Mouse (Mus musculus): Measurements from ENCODE around the gene Olfr715. TPM values are rescaled to one million over a fixed set of nuclear protein-coding genes. Genes with fewer than 3 reads are reported as not detected.
"Not testable (repeated sequence)": the region's sequence is repeated elsewhere in the genome, so short reads cannot be mapped to it uniquely, and the experiment has no call there.

Gene Olfr715
- not detected in 2 replicates for polyA plus RNA-seq (2015; fragmentation: Nextera tagmentation; extraction: Ambion mirVana)

- not testable (repeated sequence) for H3K9ac ChIP-seq; H3K27me3 ChIP-seq; H3K27ac ChIP-seq; H3K4me2 ChIP-seq; H3K36me3 ChIP-seq; H3K4me3 ChIP-seq (replicated peaks); H3K9me3 ChIP-seq (replicated peaks); H3K4me1 ChIP-seq; ATAC-seq (replicated peaks; ENCODE audit: low FRiP score)
- 87% methylated on average over 2 of the region's 3 CpGs for WGBS
Measured at GRCm38 (mm10) chr7:107130983-107131382, at the start of gene Olfr715. Olfr715 (minus strand) TSS chr7:107131083.

- Histone ChIP-seq H3K27me3 (no peaks in the 10 kb centered on the region), H3K36me3 (no peaks in the 10 kb centered on the region), H3K4me1 (no peaks in the 10 kb centered on the region), H3K9me3 (replicated peaks) (no peaks in the 10 kb centered on the region), H3K4me3 (replicated peaks) (no peak overlapping the region), H3K9ac (no peak overlapping the region), H3K27ac (no peak overlapping the region), H3K4me2 (no peak overlapping the region)
- no peak for ATAC-seq (replicated peaks; ENCODE audit: low FRiP score)
- 35% methylated on average over 2 of the region's 2 CpGs for WGBS
Measured at GRCm38 (mm10) chr7:107180406-107180805, 49.5 kb upstream of the Olfr715 start.

- H3K9ac ChIP-seq, result no peak within 1 kb of the TSS
- no peaks in the 10 kb centered on the region for H3K9me3 ChIP-seq (replicated peaks)
- no peak within 1 kb of the TSS for H3K27ac ChIP-seq
- no peaks in the 10 kb centered on the region for H3K27me3 ChIP-seq
- H3K36me3 ChIP-seq, result no peaks in the 10 kb centered on the region
- ATAC-seq (replicated peaks; ENCODE audit: low FRiP score), result no peak
- H3K4me3 ChIP-seq (replicated peaks), result no peak within 1 kb of the TSS
- 85% methylated on average over 10 of the region's 10 CpGs for WGBS
- no peaks in the 10 kb centered on the region for H3K4me1 ChIP-seq
- no peak within 1 kb of the TSS for H3K4me2 ChIP-seq
Measured at GRCm38 (mm10) chr7:107166690-107167089, 35.8 kb upstream of the Olfr715 start, which contains the start of gene Nlrp14. Nlrp14 (plus strand) TSS chr7:107166990.

GRCm38 (mm10) chr7:107138027-107138426, 7.1 kb upstream of the Olfr715 start, which contains the start of gene Olfr716:
Olfr716 (plus strand) TSS chr7:107138327.
- not testable (repeated sequence) for H3K4me3 ChIP-seq (replicated peaks); H3K27ac ChIP-seq; H3K9ac ChIP-seq; H3K36me3 ChIP-seq; H3K27me3 ChIP-seq; H3K4me2 ChIP-seq; H3K9me3 ChIP-seq (replicated peaks); ATAC-seq (replicated peaks; ENCODE audit: low FRiP score); H3K4me1 ChIP-seq
- WGBS, result 75% methylated on average over 2 of the region's 2 CpGs

- not testable (repeated sequence) for H3K27ac ChIP-seq; H3K27me3 ChIP-seq; H3K36me3 ChIP-seq; ATAC-seq (replicated peaks; ENCODE audit: low FRiP score); H3K9ac ChIP-seq; H3K9me3 ChIP-seq (replicated peaks); H3K4me2 ChIP-seq; H3K4me3 ChIP-seq (replicated peaks); H3K4me1 ChIP-seq
- 87% methylated on average over 2 of the region's 2 CpGs for WGBS
Measured at GRCm38 (mm10) chr7:107110269-107110668, 20.6 kb downstream of the Olfr715 start, which contains the start of gene Olfr715b. Olfr715b (minus strand) TSS chr7:107110369.

- no peak for ATAC-seq (replicated peaks; ENCODE audit: low FRiP score)
- H3K27ac ChIP-seq, result no peak within 1 kb of the TSS
- H3K4me1 ChIP-seq, result no peaks in the 10 kb centered on the region
- 51% methylated on average over 1 of the region's 1 CpGs for WGBS
- H3K4me3 ChIP-seq (replicated peaks), result no peak within 1 kb of the TSS
- H3K36me3 ChIP-seq, result no peaks in the 10 kb centered on the region
- H3K27me3 ChIP-seq, result no peaks in the 10 kb centered on the region
- H3K9me3 ChIP-seq (replicated peaks), result no peaks in the 10 kb centered on the region
- no peak within 1 kb of the TSS for H3K9ac ChIP-seq
- H3K4me2 ChIP-seq, result no peak within 1 kb of the TSS
Measured at GRCm38 (mm10) chr7:107092920-107093319, 38.0 kb downstream of the Olfr715 start, which contains the start of gene Olfr17. Olfr17 (plus strand) TSS chr7:107093220.

Other genes starting within 250 kb of the Olfr715 start
- gene Olfr706, start 242.9 kb downstream of the Olfr715 start, polyA plus RNA-seq (2015; fragmentation: Nextera tagmentation; extraction: Ambion mirVana), result not detected in 2 replicates
- gene Olfr707, start 229.8 kb downstream of the Olfr715 start, polyA plus RNA-seq (2015; fragmentation: Nextera tagmentation; extraction: Ambion mirVana), result not detected in 2 replicates
- gene Olfr1532-ps1, start 223.1 kb downstream of the Olfr715 start, polyA plus RNA-seq (2015; fragmentation: Nextera tagmentation; extraction: Ambion mirVana), result not detected in 2 replicates
- gene Olfr709-ps1, start 198.9 kb downstream of the Olfr715 start, polyA plus RNA-seq (2015; fragmentation: Nextera tagmentation; extraction: Ambion mirVana), result not detected in 2 replicates
- gene Olfr710, start 182.8 kb downstream of the Olfr715 start, polyA plus RNA-seq (2015; fragmentation: Nextera tagmentation; extraction: Ambion mirVana), result not detected in 2 replicates
- gene Olfr6, start 167.1 kb downstream of the Olfr715 start, polyA plus RNA-seq (2015; fragmentation: Nextera tagmentation; extraction: Ambion mirVana), result not detected in 2 replicates
- not detected in 2 replicates for gene Olfr711, start 155.6 kb downstream of the Olfr715 start, polyA plus RNA-seq (2015; fragmentation: Nextera tagmentation; extraction: Ambion mirVana)
- gene Olfr2, start 125.0 kb downstream of the Olfr715 start, polyA plus RNA-seq (2015; fragmentation: Nextera tagmentation; extraction: Ambion mirVana), result not detected in 2 replicates
- not detected in 2 replicates for gene Olfr713, start 99.9 kb downstream of the Olfr715 start, polyA plus RNA-seq (2015; fragmentation: Nextera tagmentation; extraction: Ambion mirVana)
- not detected in 2 replicates for gene Olfr714, start 60.1 kb downstream of the Olfr715 start, polyA plus RNA-seq (2015; fragmentation: Nextera tagmentation; extraction: Ambion mirVana)
- gene Olfr17, start 37.9 kb downstream of the Olfr715 start, polyA plus RNA-seq (2015; fragmentation: Nextera tagmentation; extraction: Ambion mirVana), result not detected in 2 replicates
- gene Olfr715b, start 20.7 kb downstream of the Olfr715 start, polyA plus RNA-seq (2015; fragmentation: Nextera tagmentation; extraction: Ambion mirVana), result not detected in 2 replicates
- not detected in 2 replicates for gene Olfr716, start 7.2 kb upstream of the Olfr715 start, polyA plus RNA-seq (2015; fragmentation: Nextera tagmentation; extraction: Ambion mirVana)
- gene Nlrp14, start 35.9 kb upstream of the Olfr715 start, polyA plus RNA-seq (2015; fragmentation: Nextera tagmentation; extraction: Ambion mirVana), result not detected in 2 replicates
- gene Rbmxl2, start 78.4 kb upstream of the Olfr715 start, polyA plus RNA-seq (2015; fragmentation: Nextera tagmentation; extraction: Ambion mirVana), result not detected in 2 replicates
- gene Syt9, start 239.6 kb upstream of the Olfr715 start, polyA plus RNA-seq (2015; fragmentation: Nextera tagmentation; extraction: Ambion mirVana), result 4.9 and 5.2 TPM in 2 replicates